Mouse (Mus musculus): ENCODE measurements around the gene Sh2b2. TPM values are rescaled to one million over a fixed set of nuclear protein-coding genes. Genes with fewer than 3 reads are reported as not detected.
A peak's percentile ranks its signal among the peaks of the same experiment; 100 is the strongest.

Gene Sh2b2
- polyA plus RNA-seq, 1 experiment from 2014 or later = 10.2 TPM

DNA sequence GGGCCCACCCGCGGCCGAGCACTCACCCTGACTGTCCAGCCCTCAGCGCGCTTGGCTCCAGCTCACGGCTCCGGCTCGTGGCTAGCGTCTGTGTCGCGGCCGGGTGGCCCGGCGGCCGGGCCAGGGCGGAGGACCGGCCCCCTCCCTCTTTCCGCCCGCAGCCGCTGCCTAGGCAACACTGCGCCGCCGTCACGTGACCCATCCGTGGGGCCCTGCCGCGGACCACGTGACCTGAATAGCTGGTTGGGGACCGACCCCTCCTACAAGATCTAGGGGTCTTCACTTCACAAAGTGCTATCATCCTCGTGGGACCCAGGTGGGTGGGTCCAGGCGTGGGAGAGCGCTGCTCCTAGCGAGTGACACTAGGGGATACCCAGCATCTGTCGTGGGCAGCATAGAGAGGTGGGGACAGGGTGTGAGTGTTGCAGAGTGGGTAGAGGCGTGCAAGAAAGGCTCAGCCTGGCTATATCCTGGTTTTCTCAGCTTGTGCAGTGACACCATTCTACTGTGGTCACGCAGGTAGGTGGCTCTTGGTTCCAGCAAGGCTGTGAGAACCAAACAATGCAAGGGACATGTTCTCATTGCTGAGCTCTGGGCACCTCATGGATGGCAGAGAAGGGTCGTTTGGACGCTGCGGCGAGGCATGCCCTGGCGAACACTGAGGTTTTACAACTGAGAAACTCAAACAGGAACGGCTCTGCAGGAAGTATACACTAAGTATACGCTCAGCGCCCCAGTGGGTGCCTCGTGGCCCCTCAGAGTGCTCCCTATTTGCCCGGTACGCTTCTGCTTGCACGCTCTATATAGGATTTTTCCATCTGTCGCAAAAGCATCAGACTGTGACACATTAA, 75.6 kb downstream of the Sh2b2 start, which contains the start of gene Orai2:
Orai2 (minus strand) TSS at position 202 of the 851 bp plus-strand sequence.
- WGBS = 5% methylated on average over 45 of the region's 49 CpGs
- no peak within 1 kb of the TSS for H3K27ac ChIP-seq (replicated peaks; ENCODE audit: low read depth, low read length)

DNA sequence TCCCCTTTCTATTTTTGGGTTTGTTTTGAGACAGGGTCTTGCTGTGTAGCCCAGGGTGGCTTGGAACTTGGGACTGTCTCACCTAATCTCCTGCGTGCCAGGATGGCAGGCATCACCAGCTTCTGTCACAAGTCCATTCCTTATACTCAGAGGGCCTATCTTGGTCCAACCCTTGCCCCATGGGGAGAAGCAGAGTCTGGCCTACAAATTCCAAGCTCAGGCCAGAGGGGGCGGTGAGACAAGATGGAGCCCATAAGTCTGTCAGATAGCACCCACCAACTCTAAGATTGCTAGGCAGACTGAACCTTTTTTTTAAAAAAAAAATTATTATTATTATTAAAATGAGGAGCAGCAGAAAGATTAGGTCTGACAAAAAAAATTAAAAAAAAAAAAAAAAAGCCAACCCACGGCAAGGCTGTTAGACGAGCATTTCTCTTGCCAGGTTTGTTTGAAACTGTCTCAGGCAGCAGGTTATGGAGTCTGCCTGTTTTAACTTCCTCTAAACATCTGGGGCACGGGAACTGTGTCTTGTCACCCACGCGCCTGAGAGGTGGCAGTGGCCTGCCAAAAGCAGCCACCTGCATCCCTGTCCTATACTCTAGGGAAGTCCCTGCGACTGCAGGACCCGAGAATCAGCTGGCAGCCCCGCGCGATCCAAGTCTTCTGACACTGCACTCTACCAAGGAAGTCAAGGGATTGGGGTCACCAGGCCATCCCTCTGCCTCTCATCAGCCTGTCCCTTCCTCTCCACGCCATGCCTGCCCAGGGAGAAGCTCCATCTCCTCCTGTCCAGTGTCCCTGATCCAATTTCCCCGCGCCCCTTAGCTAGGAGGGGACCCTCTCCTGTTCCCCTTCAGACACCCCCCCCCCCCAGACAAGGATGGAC, 76.5 kb downstream of the Sh2b2 start:
- 0 out of 2 replicates have a peak, but pooled peaks cover 3% of the 10 kb centered on the region for H3K9me3 ChIP-seq (ENCODE audit: control insufficient read depth, low read length)
- H3K27ac ChIP-seq (replicated peaks; ENCODE audit: low read depth, low read length) = no peak overlapping the region
- H3K36me3 ChIP-seq (ENCODE audit: control insufficient read depth, insufficient read depth, low read length) = no peaks in the 10 kb centered on the region
- peak overlapping the region; percentile 98 for H3K4me2 ChIP-seq (ENCODE audit: low read depth, severe bottlenecking)
- DNase-seq (ENCODE audit: low spot score) = peak; percentile 54
- ATAC-seq (ENCODE audit: insufficient number of reproducible peaks, low FRiP score, low TSS enrichment, low read depth) = no peak; the same call in 1 of the 2 replicates
- no peaks in the 10 kb centered on the region for H3K27me3 ChIP-seq (ENCODE audit: control insufficient read depth, insufficient read depth, low read length)
- H3K4me1 ChIP-seq (ENCODE audit: control insufficient read depth, insufficient read depth, low read length) = no peaks in the 10 kb centered on the region
- 15% methylated on average over 15 of the region's 15 CpGs for WGBS
- peak overlapping the region; percentile 69 for H3K9ac ChIP-seq (ENCODE audit: low read length)
- H3K4me3 ChIP-seq (ENCODE audit: low read depth, low read length) = peak overlapping the region; percentile 51

More for the DNA sequence above, 75.6 kb downstream of the Sh2b2 start, which contains the start of gene Orai2:
- Histone ChIP-seq H3K36me3 (ENCODE audit: control insufficient read depth, insufficient read depth, low read length) (no peaks in the 10 kb centered on the region), H3K27me3 (ENCODE audit: control insufficient read depth, insufficient read depth, low read length) (no peaks in the 10 kb centered on the region), H3K4me1 (ENCODE audit: control insufficient read depth, insufficient read depth, low read length) (no peaks in the 10 kb centered on the region), H3K9me3 (ENCODE audit: control insufficient read depth, low read length) (0 out of 2 replicates have a peak, but pooled peaks cover 3% of the 10 kb centered on the region), H3K4me3 (ENCODE audit: low read depth, low read length) (peak within 1 kb of the TSS; percentile 51), H3K9ac (ENCODE audit: low read length) (peak within 1 kb of the TSS; percentile 69), H3K4me2 (ENCODE audit: low read depth, severe bottlenecking) (peak within 1 kb of the TSS; percentile 98)
- ATAC-seq (ENCODE audit: insufficient number of reproducible peaks, low FRiP score, low TSS enrichment, low read depth) (peak; percentile 78), DNase-seq (ENCODE audit: low spot score) (peak; percentile 89)

Other genes with a start within 250 kb of the Sh2b2 start
- 0.18 and 0.67 TPM in 2 replicates for gene Upk3b, start 208.1 kb downstream of the Sh2b2 start, polyA plus RNA-seq (2014; fragmentation: Nextera tagmentation; extraction: Ambion mirVana)
- gene Upk3bl, start 192.1 kb downstream of the Sh2b2 start, polyA plus RNA-seq (2014; fragmentation: Nextera tagmentation; extraction: Ambion mirVana) = 4.0 TPM in 2 replicates
- 3.3 and 4.4 TPM in 2 replicates for gene Rasa4, start 162.6 kb downstream of the Sh2b2 start, polyA plus RNA-seq (2014; fragmentation: Nextera tagmentation; extraction: Ambion mirVana)
- gene Polr2j, start 129.9 kb downstream of the Sh2b2 start, polyA plus RNA-seq (2014; fragmentation: Nextera tagmentation; extraction: Ambion mirVana) = 274 and 281 TPM in 2 replicates
- 50.5 TPM in 2 replicates for gene Lrwd1, start 110.5 kb downstream of the Sh2b2 start, polyA plus RNA-seq (2014; fragmentation: Nextera tagmentation; extraction: Ambion mirVana)
- gene Alkbh4, start 110.4 kb downstream of the Sh2b2 start, polyA plus RNA-seq (2014; fragmentation: Nextera tagmentation; extraction: Ambion mirVana) = 23.9 and 24.7 TPM in 2 replicates
- gene Orai2, start 75.8 kb downstream of the Sh2b2 start, polyA plus RNA-seq (2014; fragmentation: Nextera tagmentation; extraction: Ambion mirVana) = 4.5 and 5.6 TPM in 2 replicates
- 79.9 and 85.0 TPM in 2 replicates for gene Prkrip1, start 47.6 kb downstream of the Sh2b2 start, polyA plus RNA-seq (2014; fragmentation: Nextera tagmentation; extraction: Ambion mirVana)